Mouse (Mus musculus): ENCODE results near the gene Prss23.
A peak's percentile ranks its signal among the peaks of the same experiment; 100 is the strongest.

- TF ChIP-seq EP300 (IDR thresholded peaks at IDR 0.05; ENCODE audit: low read length) (no peak), MYC (IDR thresholded peaks at IDR 0.05; ENCODE audit: low read depth, low read length) (no peak), MAX (IDR thresholded peaks at IDR 0.05; ENCODE audit: low read length) (no peak), E2F4 (IDR thresholded peaks at IDR 0.05; ENCODE audit: insufficient replicate concordance, low read depth, low read length) (no peak), HCFC1 (IDR thresholded peaks at IDR 0.05; ENCODE audit: low read depth, low read length) (no peak), TBP (conservative IDR thresholded peaks at IDR 0.05; ENCODE audit: low read depth, low read length) (no peak), TCF12 (IDR thresholded peaks at IDR 0.05; ENCODE audit: low read depth, low read length) (peak; percentile 13; the same call in 1 of the 2 replicates)
Observed at GRCm38 (mm10) chr7:89517460-89518390, 9.3 kb downstream of the Prss23 start.
